Mouse (Mus musculus): ENCODE measurements around the gene Gm12355.

GRCm38 (mm10) chr11:98586892-98587563 is 38.4 kb downstream of the Gm12355 start, which contains the start of gene Ormdl3:
- TF ChIP-seq CTCF (IDR thresholded peaks at IDR 0.05; ENCODE audit: extremely low read depth, insufficient read length, insufficient replicate concordance, low read depth, low read length): no peak
- peak; percentile 90 for TF ChIP-seq POLR2A (IDR thresholded peaks at IDR 0.05; ENCODE audit: low read depth, low read length)

All from small intestine, adult 2 months (tissue).